ENCODE assay signal across 13 mouse cellular contexts in genomic region chr16:27641306-27641705, GRCm38 (mm10).
"Had no signal": no experiment of that assay in that cellular context is flagged by ENCODE, and none has a peak within 500 bp of the region (broad histone marks: within the 10 kb centered on the region; RNA-seq: fewer than 3 reads in every experiment).

No protein-coding gene starts in this region.

- DNase-seq: kidney, adult 11 months; kidney, postnatal 10 days; kidney, postnatal 4 days; lung, embryonic 14.5 days; lung, postnatal 10 days; lung, postnatal 4 days; thymus, adult 18-20 months; thymus, postnatal 14 days had no signal

- H3K4me2 ChIP-seq: limb, embryonic 15.5 days; liver, embryonic 12.5 days; lung, embryonic 14.5 days; midbrain, embryonic 12.5 days; neural tube, embryonic 13.5 days had no signal

- H3K4me1 ChIP-seq: limb, embryonic 15.5 days; liver, embryonic 12.5 days; midbrain, embryonic 12.5 days; neural tube, embryonic 13.5 days had no signal

- H3K9ac ChIP-seq: limb, embryonic 15.5 days; liver, embryonic 12.5 days; lung, embryonic 14.5 days; midbrain, embryonic 12.5 days; neural tube, embryonic 13.5 days had no signal

- H3K9me3 ChIP-seq: limb, embryonic 15.5 days; liver, embryonic 12.5 days; midbrain, embryonic 12.5 days; neural tube, embryonic 13.5 days had no signal

- H3K4me3 ChIP-seq: layer of hippocampus, adult 2 months; limb, embryonic 15.5 days; liver, embryonic 12.5 days; midbrain, embryonic 12.5 days; neural tube, embryonic 13.5 days had no signal

- H3K27ac ChIP-seq: layer of hippocampus, adult 2 months; limb, embryonic 15.5 days; liver, embryonic 12.5 days; midbrain, embryonic 12.5 days; neural tube, embryonic 13.5 days had no signal

- H3K27me3 ChIP-seq: limb, embryonic 15.5 days; liver, embryonic 12.5 days; midbrain, embryonic 12.5 days; neural tube, embryonic 13.5 days had no signal

- ATAC-seq: liver, embryonic 12.5 days had no signal

- H3K36me3 ChIP-seq: limb, embryonic 15.5 days; liver, embryonic 12.5 days; midbrain, embryonic 12.5 days; neural tube, embryonic 13.5 days had no signal
